Mouse (Mus musculus) lung, adult 18-20 months (tissue): Measurements from ENCODE around the gene 4933425L06Rik.

Source experiments
- DNase-seq, 2 experiments: peaks; one replicate each; pipeline ENCODE4 v3.0.0; 2022; ENCODE audit warnings: mixed read lengths in 2 of 2

4933425L06Rik gene

DNA sequence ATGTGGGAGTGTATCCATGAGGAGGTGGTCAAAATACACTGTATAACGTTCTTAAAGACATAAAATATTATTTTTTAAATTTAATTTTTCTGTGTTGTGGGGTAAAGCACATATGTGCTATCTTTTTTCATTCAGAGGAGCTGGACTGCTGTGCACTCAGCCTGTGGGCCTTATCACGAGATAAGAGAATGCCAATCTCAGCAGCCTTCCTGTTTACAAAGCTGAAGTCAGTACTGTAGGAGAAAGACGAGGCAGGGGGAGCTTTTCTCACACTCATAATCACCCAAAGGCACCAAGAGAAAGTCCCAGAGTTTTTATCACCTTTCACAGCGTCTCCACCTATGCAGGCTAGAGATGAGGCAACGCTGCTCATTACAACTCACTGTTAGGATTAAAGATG is 52.5 kb downstream of the 4933425L06Rik start:
- no peak for DNase-seq

DNA sequence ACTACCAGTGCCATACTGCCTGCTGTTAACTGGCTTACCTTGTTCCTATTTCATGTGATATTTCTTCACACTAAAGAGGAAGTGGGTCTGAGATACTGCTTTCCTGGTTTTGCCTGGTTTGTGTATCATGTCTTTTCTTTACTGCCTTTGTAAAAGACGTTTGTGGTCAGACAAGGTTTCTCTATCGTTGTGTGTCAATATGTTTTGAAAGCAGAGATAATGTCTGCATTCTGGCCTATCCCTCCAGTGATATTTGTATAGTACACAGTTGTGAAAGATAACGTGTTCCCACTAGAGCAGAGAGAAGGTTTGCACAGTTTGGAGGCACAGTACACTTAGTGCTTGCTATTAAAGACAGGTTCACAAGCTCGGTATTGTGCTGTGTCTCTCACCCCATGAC is 58.0 kb downstream of the 4933425L06Rik start:
- no peak for DNase-seq

DNA sequence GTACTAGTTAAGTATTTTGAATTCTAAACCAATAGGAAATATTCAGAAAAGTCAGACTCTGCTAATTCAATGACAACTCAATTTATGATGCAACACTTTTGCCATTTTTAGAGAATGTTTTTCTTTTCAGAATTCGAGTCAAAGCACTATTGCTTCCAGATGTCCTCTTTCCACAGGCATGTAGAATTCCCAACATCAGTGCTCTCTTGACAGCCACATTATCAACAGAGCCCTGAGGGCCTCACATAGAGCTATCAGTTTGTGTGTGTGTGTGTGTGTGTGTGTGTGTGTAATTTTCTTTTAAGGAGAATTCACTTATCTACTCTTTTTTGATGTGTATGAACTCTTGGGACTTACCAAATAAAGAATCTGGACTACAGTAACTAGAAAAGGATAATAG is 64.9 kb downstream of the 4933425L06Rik start:
- DNase-seq = no peak

DNA sequence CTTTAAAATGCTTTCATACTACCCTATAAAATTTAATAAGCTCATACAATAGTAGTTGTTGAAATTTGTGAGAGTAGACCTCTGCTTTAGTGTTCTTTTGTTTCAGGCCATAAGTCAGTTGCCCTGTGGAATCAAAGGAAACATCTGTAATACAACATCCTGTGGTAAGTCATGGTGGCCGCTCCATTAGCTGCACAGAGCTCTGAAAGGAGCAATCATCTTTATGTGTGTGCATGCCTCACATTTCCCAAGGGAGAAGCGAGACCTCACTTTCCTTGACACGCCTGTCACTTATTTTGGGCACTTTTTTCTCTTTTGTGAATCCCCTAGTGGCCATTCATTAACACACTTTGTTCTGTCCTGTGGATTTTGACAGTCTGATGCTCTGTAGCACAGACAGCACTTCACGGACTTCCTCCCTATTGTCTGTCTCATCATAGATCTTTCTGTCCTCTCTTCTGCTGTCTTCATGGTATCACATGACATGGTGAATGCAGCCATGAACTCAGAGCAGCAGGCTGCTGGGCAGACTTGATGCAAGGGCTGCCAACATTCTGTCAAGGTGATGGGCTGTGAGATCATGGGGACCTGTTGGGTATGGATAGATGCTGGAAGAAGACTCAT is 66.0 kb downstream of the 4933425L06Rik start:
- no peak for DNase-seq

DNA sequence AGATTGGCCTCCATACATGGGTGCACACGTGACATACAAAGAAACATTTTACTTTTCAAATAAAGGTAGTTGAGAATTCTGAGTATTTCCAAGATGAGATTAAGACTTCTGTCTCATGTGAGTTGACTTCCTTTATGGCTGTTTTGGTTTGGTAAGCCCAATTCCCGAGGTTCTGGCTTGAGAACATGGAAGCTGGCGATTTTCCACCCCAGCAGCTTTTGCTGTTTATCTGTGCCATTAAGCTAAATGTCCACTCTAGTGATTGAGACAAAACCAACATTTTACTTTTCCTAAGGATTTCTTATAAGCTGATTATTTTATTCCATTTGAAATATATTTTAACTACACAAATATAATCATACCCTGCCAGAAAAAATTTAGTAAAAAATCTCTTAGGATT is 68.1 kb downstream of the 4933425L06Rik start:
- DNase-seq = no peak

DNA sequence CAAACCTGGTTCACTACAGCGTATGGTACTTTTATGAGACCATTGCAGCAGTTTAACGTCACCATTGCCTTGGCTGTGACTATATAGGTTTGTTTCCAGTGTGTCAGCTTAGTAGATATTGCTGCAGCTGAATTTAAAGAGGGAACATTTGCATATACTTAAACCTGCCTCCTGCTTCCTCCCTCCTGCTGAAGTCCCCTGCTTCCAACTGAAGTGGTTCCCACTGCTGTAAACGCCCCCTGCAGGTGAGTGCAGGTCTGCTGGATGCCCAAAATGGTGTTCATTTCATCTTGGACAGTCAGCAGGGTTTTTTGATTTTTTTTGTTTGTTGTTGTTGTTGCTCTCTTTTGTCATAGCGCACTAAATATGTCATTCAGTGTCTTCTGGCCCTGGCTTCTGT is 72.0 kb downstream of the 4933425L06Rik start:
- peak in 1 of 2 experiments; percentile 15 for DNase-seq

DNA sequence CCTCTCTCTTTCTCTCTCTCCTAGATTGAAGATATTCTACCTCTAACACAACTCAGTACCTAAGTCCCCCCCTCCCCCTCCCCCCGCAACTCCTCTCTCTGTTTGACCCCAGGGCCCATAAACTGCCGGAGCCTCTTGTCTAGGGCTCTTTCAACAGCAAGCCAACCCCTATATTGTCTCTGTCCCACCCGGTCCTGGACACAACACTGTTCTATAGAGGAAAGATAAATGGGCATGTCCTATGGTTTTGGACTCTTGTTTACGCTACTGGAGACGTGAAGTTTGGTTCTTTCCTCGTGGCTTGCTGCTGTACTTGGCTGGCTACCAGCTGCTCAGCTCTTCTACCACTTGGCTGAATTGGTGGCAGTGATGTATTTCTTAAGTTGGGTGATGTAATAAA is 83.5 kb downstream of the 4933425L06Rik start:
- DNase-seq = no peak
